Mouse (Mus musculus): Measurements from ENCODE around the gene Cytip. TPM values are rescaled to one million over a fixed set of nuclear protein-coding genes. Genes with fewer than 3 reads are reported as not detected.

The Cytip gene
- polyA plus RNA-seq, 1 experiment from 2014 or later = 0.20 TPM

DNA sequence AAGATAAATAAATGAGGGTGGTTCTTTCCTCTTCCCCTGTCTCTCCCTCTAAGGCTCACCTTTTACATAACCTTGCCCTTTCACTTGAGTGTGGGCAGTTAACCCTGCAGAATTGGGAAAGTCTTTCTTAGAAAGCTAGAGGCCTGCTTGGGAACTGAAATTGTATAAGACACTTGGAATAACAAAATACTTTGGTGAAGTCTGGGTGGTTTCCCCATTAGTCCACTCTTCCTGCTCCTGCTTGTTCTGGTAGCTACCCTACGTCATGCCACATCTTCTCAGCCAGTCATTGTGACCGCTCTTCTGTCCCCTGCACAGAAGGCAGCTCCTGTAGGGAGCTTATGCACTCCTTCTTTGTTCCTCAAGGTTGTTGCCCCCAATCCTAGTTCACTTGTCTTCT, 26.2 kb downstream of the Cytip start:
- no peak overlapping the region for H3K4me3 ChIP-seq (ENCODE audit: low read depth, low read length)
- H3K9ac ChIP-seq (ENCODE audit: low read depth, low read length) = no peak overlapping the region
- WGBS (ENCODE audit: insufficient replicate concordance) = 83% methylated on average over 2 of the region's 2 CpGs
- no peak for ATAC-seq (replicated peaks; ENCODE audit: insufficient number of reproducible peaks, low FRiP score, low TSS enrichment)
- H3K27ac ChIP-seq (ENCODE audit: low read depth, low read length) = no peak overlapping the region
- no peaks in the 10 kb centered on the region for H3K9me3 ChIP-seq (replicated peaks; ENCODE audit: control insufficient read depth, low read length)
- H3K4me2 ChIP-seq = no peak overlapping the region
- no peaks in the 10 kb centered on the region for H3K27me3 ChIP-seq (ENCODE audit: control insufficient read depth, insufficient read depth, low read length)
- H3K36me3 ChIP-seq (ENCODE audit: control insufficient read depth, insufficient read depth, low read length) = no peaks in the 10 kb centered on the region
- H3K4me1 ChIP-seq (ENCODE audit: control insufficient read depth, insufficient read depth, low read length) = no peaks in the 10 kb centered on the region; the same call in 1 of the 2 replicates

DNA sequence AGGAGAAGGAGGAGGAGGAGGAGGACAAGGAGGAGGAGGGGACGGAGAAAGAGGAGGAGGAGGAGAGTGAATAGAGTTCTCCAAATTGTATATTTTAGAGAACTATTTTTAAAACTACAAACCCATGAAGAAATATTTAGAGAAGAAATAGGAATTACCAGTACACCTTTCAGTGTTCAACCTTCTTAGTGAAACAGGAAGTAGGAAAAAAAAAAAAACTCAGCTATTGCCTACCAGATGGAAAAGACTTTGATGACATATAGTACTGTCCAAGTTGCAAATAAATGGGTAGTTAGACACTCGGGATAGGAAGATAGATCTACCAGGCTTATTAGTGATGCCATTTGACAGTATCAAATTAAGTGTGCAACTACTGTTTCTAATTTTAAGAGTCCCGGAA, 27.7 kb downstream of the Cytip start:
- no peaks in the 10 kb centered on the region for H3K9me3 ChIP-seq (replicated peaks; ENCODE audit: control insufficient read depth, low read length)
- no peak overlapping the region for H3K4me2 ChIP-seq
- no peaks in the 10 kb centered on the region for H3K27me3 ChIP-seq (ENCODE audit: control insufficient read depth, insufficient read depth, low read length)
- no peak overlapping the region for H3K4me3 ChIP-seq (ENCODE audit: low read depth, low read length)
- WGBS (ENCODE audit: insufficient replicate concordance) = 72% methylated on average over 3 of the region's 3 CpGs
- no peak for ATAC-seq (replicated peaks; ENCODE audit: insufficient number of reproducible peaks, low FRiP score, low TSS enrichment)
- no peaks in the 10 kb centered on the region for H3K36me3 ChIP-seq (ENCODE audit: control insufficient read depth, insufficient read depth, low read length)
- no peak overlapping the region for H3K9ac ChIP-seq (ENCODE audit: low read depth, low read length)
- no peak overlapping the region for H3K27ac ChIP-seq (ENCODE audit: low read depth, low read length)
- no peaks in the 10 kb centered on the region; the same call in 1 of the 2 replicates for H3K4me1 ChIP-seq (ENCODE audit: control insufficient read depth, insufficient read depth, low read length)

DNA sequence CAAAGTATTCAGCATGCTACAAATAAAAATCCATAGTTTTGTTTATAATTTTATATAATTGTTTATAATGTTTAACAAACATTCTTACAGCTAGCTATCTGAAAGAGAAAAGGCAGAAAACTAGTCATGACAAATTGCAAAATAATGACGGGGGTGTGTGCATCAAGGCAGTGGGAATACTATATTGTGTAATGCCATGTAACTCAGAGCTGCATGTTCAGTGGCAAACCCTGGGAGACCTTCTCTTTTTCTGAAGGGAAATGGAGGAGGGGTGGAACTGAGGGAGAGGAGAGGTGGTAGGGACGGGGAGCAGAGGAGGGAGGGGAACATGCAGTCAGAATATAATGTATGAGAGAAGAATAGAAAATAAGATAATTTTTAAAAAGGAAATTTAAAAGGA, 28.6 kb downstream of the Cytip start:
- Histone ChIP-seq H3K9ac (ENCODE audit: low read depth, low read length) (no peak overlapping the region), H3K4me1 (ENCODE audit: control insufficient read depth, insufficient read depth, low read length) (no peaks in the 10 kb centered on the region; the same call in 1 of the 2 replicates), H3K4me3 (ENCODE audit: low read depth, low read length) (no peak overlapping the region), H3K36me3 (ENCODE audit: control insufficient read depth, insufficient read depth, low read length) (no peaks in the 10 kb centered on the region), H3K9me3 (replicated peaks; ENCODE audit: control insufficient read depth, low read length) (no peaks in the 10 kb centered on the region), H3K4me2 (no peak overlapping the region), H3K27me3 (ENCODE audit: control insufficient read depth, insufficient read depth, low read length) (no peaks in the 10 kb centered on the region), H3K27ac (ENCODE audit: low read depth, low read length) (no peak overlapping the region)
- WGBS (ENCODE audit: insufficient replicate concordance) = 71% methylated on average over 2 of the region's 2 CpGs
- ATAC-seq (replicated peaks; ENCODE audit: insufficient number of reproducible peaks, low FRiP score, low TSS enrichment) = no peak

DNA sequence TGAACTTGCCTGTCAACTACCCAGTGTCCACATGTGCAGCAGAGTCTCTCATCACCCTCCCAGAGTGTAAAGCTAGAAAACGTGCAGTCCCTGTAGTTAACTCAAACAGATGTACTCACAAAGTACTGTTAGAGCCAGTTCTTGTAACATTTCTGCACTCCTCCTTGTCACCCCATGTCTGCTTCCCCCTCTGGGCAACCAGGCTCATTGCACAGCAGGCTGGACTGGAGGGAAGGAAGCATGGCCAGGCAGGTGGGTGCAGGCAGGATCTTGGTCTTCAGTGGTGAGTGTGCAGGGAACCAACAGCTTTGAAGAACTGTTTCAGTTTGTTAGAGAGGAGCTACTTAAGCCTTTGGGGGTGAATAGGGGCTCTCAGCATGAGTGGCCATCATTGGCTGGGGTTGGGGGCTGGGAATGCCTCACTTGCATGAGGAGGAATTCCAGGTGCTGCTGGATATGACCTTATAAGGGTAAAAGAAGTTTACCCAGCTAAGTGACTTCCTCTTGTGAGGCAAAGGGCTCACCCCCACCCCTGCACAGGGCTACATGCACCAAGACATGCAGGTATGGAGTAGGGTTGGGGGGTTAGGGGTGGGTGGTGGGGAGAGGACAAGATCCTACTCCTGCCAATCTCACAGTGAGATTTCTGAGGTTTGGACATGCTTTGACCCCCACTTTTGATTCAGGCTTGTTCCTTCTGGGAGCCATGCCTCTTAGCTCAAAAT, 31.7 kb downstream of the Cytip start:
- WGBS (ENCODE audit: insufficient replicate concordance) = 56% methylated on average over 1 of the region's 1 CpGs
- ATAC-seq (replicated peaks; ENCODE audit: insufficient number of reproducible peaks, low FRiP score, low TSS enrichment) = no peak
- H3K27ac ChIP-seq (ENCODE audit: low read depth, low read length) = no peak overlapping the region
- H3K9ac ChIP-seq (ENCODE audit: low read depth, low read length) = no peak overlapping the region
- no peaks in the 10 kb centered on the region for H3K9me3 ChIP-seq (replicated peaks; ENCODE audit: control insufficient read depth, low read length)
- H3K36me3 ChIP-seq (ENCODE audit: control insufficient read depth, insufficient read depth, low read length) = no peaks in the 10 kb centered on the region
- no peaks in the 10 kb centered on the region for H3K27me3 ChIP-seq (ENCODE audit: control insufficient read depth, insufficient read depth, low read length)
- H3K4me2 ChIP-seq = no peak overlapping the region
- H3K4me1 ChIP-seq (ENCODE audit: control insufficient read depth, insufficient read depth, low read length) = no peaks in the 10 kb centered on the region; the same call in 1 of the 2 replicates
- H3K4me3 ChIP-seq (ENCODE audit: low read depth, low read length) = no peak overlapping the region

DNA sequence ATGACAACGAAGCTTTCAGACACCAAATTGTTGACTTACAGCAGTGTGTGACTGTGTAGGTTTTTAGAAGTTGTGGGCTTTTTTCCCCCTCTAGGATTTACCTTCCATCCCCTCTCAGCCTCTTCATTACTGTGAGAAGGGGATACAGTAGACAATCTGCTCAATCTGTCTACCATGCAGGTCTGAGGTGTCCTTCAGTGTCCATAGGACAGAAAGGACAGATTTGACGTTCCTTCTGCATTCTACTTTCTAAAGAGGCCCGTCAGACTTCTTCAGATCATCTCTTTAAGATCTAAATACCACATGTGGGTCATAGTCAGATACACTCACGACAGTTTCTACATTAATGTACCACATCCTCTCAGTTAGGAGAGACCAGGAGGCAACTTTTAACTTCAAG, 33.5 kb downstream of the Cytip start:
- ATAC-seq (replicated peaks; ENCODE audit: insufficient number of reproducible peaks, low FRiP score, low TSS enrichment) = no peak
- H3K9ac ChIP-seq (ENCODE audit: low read depth, low read length) = no peak overlapping the region
- H3K36me3 ChIP-seq (ENCODE audit: control insufficient read depth, insufficient read depth, low read length) = no peaks in the 10 kb centered on the region
- H3K4me3 ChIP-seq (ENCODE audit: low read depth, low read length) = no peak overlapping the region
- no peaks in the 10 kb centered on the region for H3K9me3 ChIP-seq (replicated peaks; ENCODE audit: control insufficient read depth, low read length)
- WGBS (ENCODE audit: insufficient replicate concordance) = 78% methylated on average over 4 of the region's 4 CpGs
- no peak overlapping the region for H3K4me2 ChIP-seq
- H3K27me3 ChIP-seq (ENCODE audit: control insufficient read depth, insufficient read depth, low read length) = no peaks in the 10 kb centered on the region
- H3K4me1 ChIP-seq (ENCODE audit: control insufficient read depth, insufficient read depth, low read length) = no peaks in the 10 kb centered on the region; the same call in 1 of the 2 replicates
- H3K27ac ChIP-seq (ENCODE audit: low read depth, low read length) = no peak overlapping the region

DNA sequence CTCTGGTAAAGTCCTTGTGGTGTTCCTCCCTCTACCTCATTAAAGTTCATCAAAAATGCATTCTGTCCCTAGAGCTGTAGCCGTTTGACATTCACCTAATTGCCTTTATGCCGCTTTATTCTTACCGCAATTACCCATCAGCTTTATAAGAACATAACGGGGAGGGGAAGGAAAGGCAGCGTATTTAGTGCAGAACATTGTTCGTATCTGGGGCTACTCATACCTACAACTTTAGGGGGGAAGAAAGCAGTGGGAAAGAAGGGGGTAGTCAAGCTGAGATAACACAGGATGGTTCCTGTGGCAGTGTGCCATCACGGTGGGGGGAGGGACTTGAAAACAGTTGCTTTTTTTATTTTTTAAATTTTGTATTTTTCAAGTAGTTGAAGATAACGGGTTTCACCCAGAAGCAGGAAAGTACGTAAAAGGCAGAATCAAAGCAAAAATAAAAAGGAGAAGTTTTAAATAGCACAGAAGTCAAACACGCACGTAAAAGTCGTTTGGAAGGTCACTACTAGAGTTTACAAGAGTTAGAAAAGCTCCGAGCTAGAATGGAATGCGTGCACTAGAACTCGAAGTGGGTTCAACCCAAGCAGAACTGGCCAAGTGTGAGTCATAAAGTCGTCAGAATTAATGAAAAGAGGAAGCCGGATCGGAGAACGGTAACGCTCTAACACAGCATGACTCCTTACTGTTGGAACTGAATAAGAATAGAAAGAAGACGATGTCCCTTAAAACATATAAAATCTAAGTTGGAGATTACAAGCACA, 34.6 kb downstream of the Cytip start:
- Histone ChIP-seq H3K9me3 (replicated peaks; ENCODE audit: control insufficient read depth, low read length) (no peaks in the 10 kb centered on the region), H3K27ac (ENCODE audit: low read depth, low read length) (no peak overlapping the region), H3K4me2 (no peak overlapping the region), H3K4me1 (ENCODE audit: control insufficient read depth, insufficient read depth, low read length) (no peaks in the 10 kb centered on the region; the same call in 1 of the 2 replicates), H3K4me3 (ENCODE audit: low read depth, low read length) (no peak overlapping the region), H3K9ac (ENCODE audit: low read depth, low read length) (no peak overlapping the region), H3K27me3 (ENCODE audit: control insufficient read depth, insufficient read depth, low read length) (no peaks in the 10 kb centered on the region), H3K36me3 (ENCODE audit: control insufficient read depth, insufficient read depth, low read length) (no peaks in the 10 kb centered on the region)
- WGBS (ENCODE audit: insufficient replicate concordance) = 78% methylated on average over 21 of the region's 21 CpGs
- no peak for ATAC-seq (replicated peaks; ENCODE audit: insufficient number of reproducible peaks, low FRiP score, low TSS enrichment)

DNA sequence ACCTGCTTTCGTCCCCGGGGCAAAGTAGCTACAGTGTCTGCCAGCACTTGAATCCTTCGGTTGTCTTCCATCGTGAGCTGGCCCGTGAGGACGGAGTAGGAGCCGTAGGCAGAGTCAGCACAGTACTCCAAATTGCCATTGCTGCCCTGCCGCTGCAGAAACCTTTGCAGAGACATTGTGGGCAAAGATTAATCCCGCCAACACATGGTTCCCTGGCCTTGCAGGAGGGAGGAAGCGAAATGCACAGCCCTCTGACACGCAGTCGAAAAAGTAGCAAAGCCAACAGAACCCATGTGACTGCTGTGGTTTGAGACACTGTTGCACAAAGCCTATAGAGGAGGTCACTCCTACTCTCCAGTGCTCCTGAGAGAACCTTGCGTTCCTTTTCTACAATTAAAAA, 35.5 kb downstream of the Cytip start:
- Histone ChIP-seq H3K27me3 (ENCODE audit: control insufficient read depth, insufficient read depth, low read length) (no peaks in the 10 kb centered on the region), H3K36me3 (ENCODE audit: control insufficient read depth, insufficient read depth, low read length) (no peaks in the 10 kb centered on the region), H3K4me1 (ENCODE audit: control insufficient read depth, insufficient read depth, low read length) (no peaks in the 10 kb centered on the region), H3K27ac (ENCODE audit: low read depth, low read length) (no peak overlapping the region), H3K9ac (ENCODE audit: low read depth, low read length) (no peak overlapping the region), H3K4me2 (no peak overlapping the region), H3K4me3 (ENCODE audit: low read depth, low read length) (no peak overlapping the region), H3K9me3 (replicated peaks; ENCODE audit: control insufficient read depth, low read length) (no peaks in the 10 kb centered on the region)
- ATAC-seq (replicated peaks; ENCODE audit: insufficient number of reproducible peaks, low FRiP score, low TSS enrichment) = no peak
- 87% methylated on average over 13 of the region's 13 CpGs for WGBS (ENCODE audit: insufficient replicate concordance)

DNA sequence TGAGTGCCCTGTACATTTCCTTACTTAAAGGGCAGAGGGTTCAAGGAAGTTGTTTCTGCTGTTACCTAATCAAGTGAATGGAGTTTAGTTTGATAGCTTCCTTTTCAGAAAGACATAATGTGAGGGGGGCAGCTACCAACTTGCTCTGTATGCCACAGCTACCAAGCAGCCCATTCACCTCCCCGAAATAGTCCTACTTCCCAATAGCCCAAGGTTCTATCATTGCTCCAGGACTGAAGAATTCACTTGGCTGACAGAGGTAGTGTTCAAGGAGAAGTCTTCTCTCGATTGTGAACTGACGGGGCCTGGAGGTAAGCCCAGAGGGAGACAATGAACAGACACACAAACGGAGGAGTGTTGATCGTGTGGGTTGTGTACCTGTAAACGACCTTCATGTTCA, 36.2 kb downstream of the Cytip start:
- ATAC-seq (replicated peaks; ENCODE audit: insufficient number of reproducible peaks, low FRiP score, low TSS enrichment) = no peak
- Histone ChIP-seq H3K27me3 (ENCODE audit: control insufficient read depth, insufficient read depth, low read length) (no peaks in the 10 kb centered on the region), H3K9ac (ENCODE audit: low read depth, low read length) (no peak overlapping the region), H3K36me3 (ENCODE audit: control insufficient read depth, insufficient read depth, low read length) (no peaks in the 10 kb centered on the region), H3K9me3 (replicated peaks; ENCODE audit: control insufficient read depth, low read length) (no peaks in the 10 kb centered on the region), H3K27ac (ENCODE audit: low read depth, low read length) (no peak overlapping the region), H3K4me2 (no peak overlapping the region), H3K4me3 (ENCODE audit: low read depth, low read length) (no peak overlapping the region), H3K4me1 (ENCODE audit: control insufficient read depth, insufficient read depth, low read length) (no peaks in the 10 kb centered on the region)
- 83% methylated on average over 6 of the region's 6 CpGs for whole genome bisulfite sequencing (ENCODE audit: insufficient replicate concordance)

All from heart, embryonic 11.5 days (tissue).